Mouse (Mus musculus) WW6 (cell line): ENCODE data around the gene Col5a1.

Source experiments
- DNase-seq: peaks from one replicate; pipeline ENCODE4 v3.0.0-alpha.2; 2013; ENCODE audit warnings: low read depth, low spot score

The Col5a1 gene

GRCm38 (mm10) chr2:27969158-27969557 is 82.9 kb downstream of the Col5a1 start:
- no peak for DNase-seq

- DNase-seq: peak; percentile 7
Measured at GRCm38 (mm10) chr2:27973840-27974239, 87.6 kb downstream of the Col5a1 start.

- no peak for DNase-seq
Measured at GRCm38 (mm10) chr2:27975786-27976185, 89.6 kb downstream of the Col5a1 start.

- DNase-seq: no peak
Measured at GRCm38 (mm10) chr2:27976512-27976911, 90.3 kb downstream of the Col5a1 start.

- no peak for DNase-seq
Measured at GRCm38 (mm10) chr2:27981066-27981465, 94.8 kb downstream of the Col5a1 start.

- DNase-seq: no peak
Measured at GRCm38 (mm10) chr2:27981621-27982535, 95.7 kb downstream of the Col5a1 start.

GRCm38 (mm10) chr2:27983093-27983492 is 96.9 kb downstream of the Col5a1 start:
- DNase-seq: no peak

GRCm38 (mm10) chr2:27983884-27984283 is 97.7 kb downstream of the Col5a1 start:
- no peak for DNase-seq

GRCm38 (mm10) chr2:27986751-27987150 is 100.5 kb downstream of the Col5a1 start:
- no peak for DNase-seq

GRCm38 (mm10) chr2:27990430-27991211 is 104.4 kb downstream of the Col5a1 start:
- DNase-seq: no peak

- no peak for DNase-seq
Measured at GRCm38 (mm10) chr2:27993416-27993815, 107.2 kb downstream of the Col5a1 start.

- no peak for DNase-seq
Measured at GRCm38 (mm10) chr2:27999996-28000583, 113.9 kb downstream of the Col5a1 start.

- DNase-seq: no peak
Measured at GRCm38 (mm10) chr2:28000660-28001059, 114.4 kb downstream of the Col5a1 start.

GRCm38 (mm10) chr2:28001206-28001605 is 115.0 kb downstream of the Col5a1 start:
- no peak for DNase-seq

GRCm38 (mm10) chr2:28005187-28005586 is 119.0 kb downstream of the Col5a1 start:
- no peak for DNase-seq

GRCm38 (mm10) chr2:28008261-28008660 is 122.0 kb downstream of the Col5a1 start:
- no peak for DNase-seq

GRCm38 (mm10) chr2:28012367-28012766 is 126.1 kb downstream of the Col5a1 start:
- no peak for DNase-seq

GRCm38 (mm10) chr2:28014778-28015177 is 128.6 kb downstream of the Col5a1 start:
- no peak for DNase-seq

GRCm38 (mm10) chr2:28024416-28024815 is 138.2 kb downstream of the Col5a1 start:
- DNase-seq: no peak

GRCm38 (mm10) chr2:28025776-28026175 is 139.6 kb downstream of the Col5a1 start:
- DNase-seq: no peak

GRCm38 (mm10) chr2:28031860-28032259 is 145.6 kb downstream of the Col5a1 start:
- no peak for DNase-seq

- no peak for DNase-seq
Measured at GRCm38 (mm10) chr2:28032469-28032868, 146.2 kb downstream of the Col5a1 start.
